In genomic region chr2:90532095-90532494, GRCm38 (mm10) we compare ENCODE assay signal across 17 mouse cellular contexts. TPM values are rescaled to one million over a fixed set of nuclear protein-coding genes. Genes with fewer than 3 reads are reported as not detected.
DNase-seq lines count a peak whose midpoint lies in the region; ATAC-seq and TF ChIP-seq lines count a peak whose summit lies in the region.
"Had no signal": no experiment of that assay in that cellular context is flagged by ENCODE, and none has a peak within 500 bp of the region (broad histone marks: within the 10 kb centered on the region; RNA-seq: fewer than 3 reads in every experiment).

No protein-coding gene starts in this region.

- H3K27me3 ChIP-seq in liver, postnatal 0 days (ENCODE audit: insufficient read depth, low read length): no peaks in the 10 kb centered on the region
- H3K27me3 ChIP-seq in liver, embryonic 12.5 days (replicated peaks): no peaks in the 10 kb centered on the region
- no peaks in the 10 kb centered on the region for H3K27me3 ChIP-seq in midbrain, embryonic 11.5 days (ENCODE audit: control insufficient read depth, insufficient read depth, low read length)
- H3K27me3 ChIP-seq: forebrain, embryonic 15.5 days; megakaryocyte, embryonic 14.5 days had no signal

- no peak for DNase-seq in liver, postnatal 0 days
- DNase-seq in R1 (ENCODE audit: low read depth, low spot score): peak; percentile 49
- DNase-seq in heart, adult 8-10 months (ENCODE audit: low spot score): peak; percentile 69
- DNase-seq in lung, postnatal 36 days: peak; percentile 52
- DNase-seq in midbrain, embryonic 11.5 days (ENCODE audit: low spot score, missing footprints): no peak
- no peak for DNase-seq in cerebellum, postnatal 10 days
- DNase-seq in embryo, embryonic 10.5 days (ENCODE audit: low spot score): no peak
- DNase-seq: cerebellum, adult 11-12 months; embryo, embryonic 11 days; right cerebral cortex, postnatal 25 days had no signal

- 58% methylated on average over 5 of the region's 5 CpGs for WGBS in liver, postnatal 0 days (ENCODE audit: insufficient replicate concordance)
- 68% methylated on average over 5 of the region's 5 CpGs for WGBS in liver, embryonic 12.5 days (ENCODE audit: insufficient replicate concordance)
- WGBS in midbrain, embryonic 11.5 days: 90% methylated on average over 5 of the region's 5 CpGs

- TF ChIP-seq CTCF in liver, postnatal 0 days (IDR thresholded peaks at IDR 0.05; ENCODE audit: low read depth): no peak

- TF ChIP-seq EP300 in liver, postnatal 0 days (IDR thresholded peaks at IDR 0.05; ENCODE audit: low read depth): no peak

- H3K4me1 ChIP-seq in liver, postnatal 0 days (ENCODE audit: insufficient read depth): peaks cover 31% of the 10 kb centered on the region
- peaks cover 46% of the 10 kb centered on the region for H3K4me1 ChIP-seq in liver, embryonic 12.5 days
- H3K4me1 ChIP-seq in midbrain, embryonic 11.5 days (ENCODE audit: control insufficient read depth, insufficient read depth, low read length): no peaks in the 10 kb centered on the region

- ATAC-seq in liver, postnatal 0 days: no peak
- no peak for ATAC-seq in liver, embryonic 12.5 days
- no peak for ATAC-seq in midbrain, embryonic 11.5 days (ENCODE audit: low FRiP score)
- ATAC-seq: activated CD4-positive, CD25-positive, alpha-beta regulatory T cell, adult 4 months; forebrain, embryonic 15.5 days; inflammation-experienced regulatory T-cells, adult 6 months had no signal

- H3K36me3 ChIP-seq in liver, postnatal 0 days (replicated peaks; ENCODE audit: insufficient read depth, low read length): no peaks in the 10 kb centered on the region
- H3K36me3 ChIP-seq in liver, embryonic 12.5 days: no peaks in the 10 kb centered on the region
- no peaks in the 10 kb centered on the region for H3K36me3 ChIP-seq in midbrain, embryonic 11.5 days (ENCODE audit: control insufficient read depth, insufficient read depth, low read length)
- H3K36me3 ChIP-seq: forebrain, embryonic 15.5 days; hindbrain, embryonic 10.5 days had no signal

- H3K9ac ChIP-seq in liver, postnatal 0 days (replicated peaks): no peak overlapping the region
- no peak overlapping the region for H3K9ac ChIP-seq in liver, embryonic 12.5 days
- H3K9ac ChIP-seq in midbrain, embryonic 11.5 days (ENCODE audit: low read length): no peak overlapping the region
- H3K9ac ChIP-seq: forebrain, embryonic 15.5 days had no signal

- H3K9me3 ChIP-seq in liver, postnatal 0 days (ENCODE audit: low read length): no peaks in the 10 kb centered on the region
- no peaks in the 10 kb centered on the region for H3K9me3 ChIP-seq in liver, embryonic 12.5 days (replicated peaks)
- no peaks in the 10 kb centered on the region for H3K9me3 ChIP-seq in midbrain, embryonic 11.5 days (ENCODE audit: control insufficient read depth, low read length)
- H3K9me3 ChIP-seq: forebrain, embryonic 15.5 days; hindbrain, embryonic 10.5 days; megakaryocyte, embryonic 14.5 days had no signal

- H3K4me3 ChIP-seq in liver, postnatal 0 days (ENCODE audit: low read depth, low read length): no peak overlapping the region
- H3K4me3 ChIP-seq in liver, embryonic 12.5 days: no peak overlapping the region
- no peak overlapping the region for H3K4me3 ChIP-seq in midbrain, embryonic 11.5 days (ENCODE audit: low read depth, low read length)
- H3K4me3 ChIP-seq: forebrain, embryonic 15.5 days; hindbrain, embryonic 10.5 days; megakaryocyte, embryonic 14.5 days; myocyte had no signal

- no peak overlapping the region for H3K4me2 ChIP-seq in liver, postnatal 0 days (ENCODE audit: low read depth, low read length)
- H3K4me2 ChIP-seq in liver, embryonic 12.5 days: no peak overlapping the region
- H3K4me2 ChIP-seq in midbrain, embryonic 11.5 days: no peak overlapping the region
- H3K4me2 ChIP-seq: forebrain, embryonic 15.5 days had no signal

- H3K27ac ChIP-seq in liver, postnatal 0 days (ENCODE audit: low read depth): 0 out of 2 replicates have a peak overlapping the region, but pooled peaks have one; percentile 44
- H3K27ac ChIP-seq in liver, embryonic 12.5 days: no peak overlapping the region
- H3K27ac ChIP-seq in midbrain, embryonic 11.5 days (ENCODE audit: low read depth, low read length): no peak overlapping the region
- H3K27ac ChIP-seq: forebrain, embryonic 15.5 days; hindbrain, embryonic 10.5 days had no signal

RNA-seq across cellular contexts. Expression of gene Ptprj, which starts 48.4 kb away (rescaled TPM):
- 2.7 and 2.8 TPM in 2 replicates for polyA plus RNA-seq in liver, postnatal 0 days (2015; fragmentation: Nextera tagmentation; extraction: Ambion mirVana)
- 3.0 and 3.7 TPM in 2 replicates for polyA plus RNA-seq in liver, embryonic 12.5 days (2016; fragmentation: Nextera tagmentation; extraction: Ambion mirVana)
- total RNA-seq in heart, adult 8-10 months (2022): 1 to 10 TPM; 6.0 to 7.3 (median 7.0) TPM
- 2.9 and 3.1 TPM in 2 replicates for polyA plus RNA-seq in midbrain, embryonic 11.5 days (2014; fragmentation: Nextera tagmentation; extraction: Ambion mirVana)

Comparison
In these comparisons a context has a peak if more than half of its experiments do, and no peak if none do; other contexts are left out.
1. DNase-seq: peak in R1 (single experiment), heart, adult 8-10 months (single experiment) and lung, postnatal 36 days (single experiment); none in liver, postnatal 0 days (single experiment), midbrain, embryonic 11.5 days (single experiment), cerebellum, postnatal 10 days (0 of 2) and embryo, embryonic 10.5 days (single experiment).